Mouse (Mus musculus) neural tube, embryonic 15.5 days (tissue): ENCODE data around the gene Agpat2. TPM values are rescaled to one million over a fixed set of nuclear protein-coding genes. Genes with fewer than 3 reads are reported as not detected.

Source experiments
- ATAC-seq: fragments of 200-750 bp; cut with Nextera tagmentation; 2 replicates; pipeline ENCODE4 v1.8.0; 2017; ENCODE audit warnings: mild to moderate bottlenecking, moderate TSS enrichment, moderate library complexity; ENCODE audit not compliant: low FRiP score
- H3K27ac ChIP-seq: fragments of 300-500 bp; sonication (generic); replicated peaks from 2 replicates; pipeline ENCODE4 v1.5.1; 2015; ENCODE audit warnings: mild to moderate bottlenecking, inconsistent platforms
- H3K27me3 ChIP-seq: fragments of 300-500 bp; sonication (generic); replicated peaks from 2 replicates; pipeline ENCODE4 v1.6.1; 2015; ENCODE audit warnings: inconsistent platforms
- H3K36me3 ChIP-seq: fragments of 300-500 bp; sonication (generic); 2 replicates; pipeline ENCODE4 v1.6.1; 2015; ENCODE audit warnings: inconsistent platforms
- H3K4me1 ChIP-seq: fragments of 300-500 bp; sonication (generic); 2 replicates; pipeline ENCODE4 v1.6.1; 2015; ENCODE audit warnings: inconsistent platforms
- H3K4me2 ChIP-seq: fragments of 300-500 bp; sonication (generic); 2 replicates; pipeline ENCODE4 v1.6.1; 2015; ENCODE audit warnings: inconsistent platforms, mild to moderate bottlenecking, moderate library complexity
- H3K4me3 ChIP-seq: fragments of 300-500 bp; sonication (generic); replicated peaks from 2 replicates; pipeline ENCODE4 v1.5.1; 2015; ENCODE audit warnings: mild to moderate bottlenecking, inconsistent platforms
- H3K9ac ChIP-seq: fragments of 300-500 bp; sonication (generic); replicated peaks from 2 replicates; pipeline ENCODE4 v1.6.1; 2015; ENCODE audit warnings: mild to moderate bottlenecking, inconsistent platforms
- H3K9me3 ChIP-seq: fragments of 300-500 bp; sonication (generic); replicated peaks from 2 replicates; pipeline ENCODE4 v1.6.1; 2016; ENCODE audit warnings: inconsistent platforms
- WGBS: fragments of 180-500 bp; shearing (Covaris S2); methylation state at CpG from one replicate; pipeline ENCODE4 v1.1.7; 2015; ENCODE audit warnings: mixed read lengths; 5-methylcytosine and 5-hydroxymethylcytosine counted together
- polyA plus RNA-seq: library from polyadenylated mRNA; unstranded; fragments of >200 nt; fragmentation: Nextera tagmentation; extraction: Ambion mirVana; gene quantifications from 2 replicates; pipeline ENCODE4 v1.2.1, GENCODE M21; 2015

The Agpat2 gene
- polyA plus RNA-seq, 1 experiment from 2014 or later: 5.5 TPM

DNA sequence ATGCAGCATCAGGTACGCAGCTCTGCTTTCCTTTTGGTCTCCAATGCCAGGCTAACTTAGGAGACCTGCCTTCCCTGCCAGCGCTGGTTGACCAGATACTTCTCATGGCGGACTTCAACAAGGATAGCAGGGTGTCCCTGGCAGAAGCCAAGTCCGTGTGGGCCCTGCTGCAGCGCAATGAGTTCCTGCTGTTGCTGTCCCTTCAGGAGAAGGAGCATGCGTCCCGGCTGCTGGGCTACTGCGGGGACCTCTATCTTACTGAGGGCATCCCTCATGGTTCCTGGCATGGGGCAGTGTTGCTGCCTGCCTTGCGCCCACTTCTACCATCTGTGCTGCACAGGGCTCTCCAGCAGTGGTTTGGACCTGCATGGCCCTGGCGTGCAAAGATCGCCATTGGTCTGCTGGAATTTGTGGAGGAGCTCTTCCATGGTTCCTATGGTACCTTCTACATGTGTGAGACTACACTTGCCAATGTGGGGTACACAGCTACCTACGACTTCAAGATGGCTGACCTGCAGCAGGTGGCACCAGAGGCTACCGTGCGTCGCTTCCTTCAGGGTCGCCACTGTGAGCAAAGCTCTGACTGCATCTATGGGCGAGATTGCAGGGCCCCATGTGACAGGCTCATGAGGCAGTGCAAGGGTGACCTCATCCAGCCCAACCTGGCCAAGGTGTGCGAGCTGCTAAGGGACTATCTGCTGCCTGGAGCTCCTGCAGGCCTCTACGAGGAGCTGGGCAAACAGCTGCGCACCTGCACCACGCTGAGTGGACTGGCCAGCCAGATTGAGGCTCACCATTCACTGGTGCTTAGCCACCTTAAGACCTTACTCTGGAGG lies 31.5 kb upstream of the Agpat2 start:
- Histone ChIP-seq H3K4me1 (peaks cover 82% of the 10 kb centered on the region), H3K4me2 (no peak overlapping the region), H3K9me3 (no peaks in the 10 kb centered on the region), H3K36me3 (peaks cover 42% of the 10 kb centered on the region), H3K9ac (no peak overlapping the region), H3K4me3 (no peak overlapping the region), H3K27ac (no peak overlapping the region), H3K27me3 (no peaks in the 10 kb centered on the region)
- ATAC-seq: no peak
- 82% methylated on average over 21 of the region's 21 CpGs for WGBS

DNA sequence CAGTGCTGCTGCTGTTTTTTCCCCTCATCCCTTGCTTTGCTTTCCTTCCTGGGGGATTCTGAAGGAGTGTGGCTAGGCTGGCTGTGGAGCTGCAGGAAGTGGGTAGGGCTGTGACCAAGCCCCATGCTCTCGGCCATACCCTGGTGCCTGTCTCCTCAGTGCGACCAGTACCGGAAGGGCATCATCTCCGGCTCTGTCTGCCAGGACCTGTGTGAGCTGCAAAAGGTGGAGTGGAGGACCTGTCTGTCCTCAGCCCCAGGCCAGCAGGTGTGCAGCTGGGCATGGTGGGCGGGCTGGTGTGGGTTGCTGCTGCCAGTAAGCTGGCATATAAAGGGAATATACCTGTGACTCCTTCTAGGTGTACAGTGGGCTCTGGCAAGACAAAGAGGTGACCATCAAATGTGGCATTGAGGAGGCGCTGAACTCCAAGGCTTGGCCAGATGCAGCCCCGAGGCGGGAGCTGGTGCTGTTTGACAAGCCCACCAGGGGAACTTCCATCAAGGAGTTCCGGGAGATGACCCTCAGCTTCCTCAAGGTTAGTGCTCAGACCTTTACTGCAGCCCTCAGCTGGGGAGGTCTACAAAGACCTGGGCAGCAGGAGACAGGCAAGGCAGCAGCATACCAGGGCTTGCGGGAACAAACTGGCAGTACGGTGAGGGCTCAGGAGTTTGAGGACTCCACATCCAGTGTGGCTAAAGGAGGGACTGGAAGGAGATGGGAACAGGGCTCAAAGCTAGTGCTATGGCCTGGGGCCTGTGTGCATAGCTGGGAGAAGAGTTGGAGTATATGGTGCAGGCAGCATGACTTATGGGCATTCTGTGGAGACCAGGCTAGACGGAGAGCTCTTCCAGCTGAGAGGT lies 30.6 kb upstream of the Agpat2 start:
- Histone ChIP-seq H3K9ac (no peak overlapping the region), H3K9me3 (no peaks in the 10 kb centered on the region), H3K36me3 (peaks cover 42% of the 10 kb centered on the region), H3K4me2 (no peak overlapping the region), H3K27me3 (no peaks in the 10 kb centered on the region), H3K4me3 (no peak overlapping the region), H3K4me1 (peaks cover 90% of the 10 kb centered on the region), H3K27ac (no peak overlapping the region; the same call in 1 of the 2 replicates)
- ATAC-seq: no peak
- WGBS: 71% methylated on average over 12 of the region's 12 CpGs

- H3K9me3 ChIP-seq: no peaks in the 10 kb centered on the region
- no peak overlapping the region for H3K9ac ChIP-seq
- peaks cover 95% of the 10 kb centered on the region for H3K4me1 ChIP-seq
- H3K27me3 ChIP-seq: no peaks in the 10 kb centered on the region
- no peak overlapping the region for H3K4me3 ChIP-seq
- 77% methylated on average over 4 of the region's 4 CpGs for WGBS
- no peak for ATAC-seq
- H3K27ac ChIP-seq: no peak overlapping the region
- no peak overlapping the region for H3K4me2 ChIP-seq
- H3K36me3 ChIP-seq: peaks cover 42% of the 10 kb centered on the region
Measured at GRCm38 (mm10) chr2:26633953-26634530, 29.8 kb upstream of the Agpat2 start.

DNA sequence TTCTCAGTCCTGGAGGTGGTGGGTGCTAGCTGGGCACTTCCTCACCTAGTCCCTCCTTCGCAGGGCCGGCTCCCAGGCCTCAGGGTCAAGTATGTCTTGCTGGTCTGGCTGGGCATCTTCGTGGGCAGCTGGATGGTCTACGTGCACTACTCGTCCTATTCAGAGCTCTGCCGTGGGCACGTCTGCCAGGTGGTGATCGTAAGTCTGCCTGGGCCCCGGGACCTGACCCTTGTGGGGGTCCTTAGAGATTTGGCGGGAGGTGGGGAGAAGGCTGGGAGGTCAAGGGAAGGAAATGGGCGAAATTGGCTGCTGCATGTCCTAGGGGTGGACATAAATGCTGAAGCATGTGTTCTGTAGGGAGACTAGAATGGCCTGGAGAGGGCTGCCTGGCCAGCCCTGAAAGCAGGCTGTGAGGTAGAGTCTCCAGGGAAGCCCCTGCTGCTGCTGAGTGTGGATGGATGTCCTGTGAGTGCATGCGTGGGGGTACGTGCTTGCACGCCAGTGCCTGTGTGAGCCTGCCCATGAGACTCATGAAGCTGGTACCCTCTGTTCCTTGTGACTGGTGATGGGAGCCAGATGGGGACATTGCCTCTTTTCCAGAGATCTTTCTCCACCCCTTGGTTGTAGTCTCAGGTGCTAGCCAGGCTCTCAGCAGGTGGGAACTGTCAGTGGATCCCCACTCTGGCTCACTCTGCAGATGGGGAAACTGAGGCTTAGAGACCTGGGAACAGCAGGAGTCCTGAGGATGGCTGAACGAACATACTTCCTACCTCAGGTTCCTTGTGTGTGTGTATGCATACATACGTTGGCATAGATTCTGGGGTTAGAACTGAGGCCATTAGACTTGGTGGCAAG lies 28.6 kb upstream of the Agpat2 start:
- ATAC-seq: no peak
- H3K27me3 ChIP-seq: no peaks in the 10 kb centered on the region
- no peak overlapping the region for H3K4me3 ChIP-seq
- H3K9me3 ChIP-seq: no peaks in the 10 kb centered on the region
- peaks cover 88% of the 10 kb centered on the region for H3K4me1 ChIP-seq
- H3K27ac ChIP-seq: no peak overlapping the region
- peak overlapping the region; percentile 36; the same call in 1 of the 2 replicates for H3K9ac ChIP-seq
- peaks cover 38% of the 10 kb centered on the region for H3K36me3 ChIP-seq
- H3K4me2 ChIP-seq: peak overlapping the region; percentile 27
- WGBS: 74% methylated on average over 16 of the region's 16 CpGs

- peak overlapping the region; percentile 89 for H3K27ac ChIP-seq
- H3K36me3 ChIP-seq: 0 out of 2 replicates have a peak, but pooled peaks cover under 1% of the 10 kb centered on the region
- ATAC-seq: peak; percentile 57
- peaks cover 57% of the 10 kb centered on the region for H3K4me1 ChIP-seq
- 24% methylated on average over 5 of the region's 5 CpGs for WGBS
- H3K4me3 ChIP-seq: peak overlapping the region; percentile 78
- no peaks in the 10 kb centered on the region for H3K27me3 ChIP-seq
- H3K9ac ChIP-seq: peak overlapping the region; percentile 98
- no peaks in the 10 kb centered on the region for H3K9me3 ChIP-seq
- H3K4me2 ChIP-seq: peak overlapping the region; percentile 90
Measured at GRCm38 (mm10) chr2:26628792-26629437, 24.7 kb upstream of the Agpat2 start.

GRCm38 (mm10) chr2:26627921-26628739 lies 23.9 kb upstream of the Agpat2 start, which contains the start of gene Fam69b:
Gene Fam69b, plus strand, starts transcription at chr2:26628457.
- Histone ChIP-seq H3K9me3 (no peaks in the 10 kb centered on the region), H3K4me1 (peaks cover 50% of the 10 kb centered on the region), H3K9ac (peak within 1 kb of the TSS; percentile 98), H3K36me3 (no peaks in the 10 kb centered on the region), H3K27me3 (no peaks in the 10 kb centered on the region), H3K4me3 (peak within 1 kb of the TSS; percentile 78), H3K27ac (peak within 1 kb of the TSS; percentile 89), H3K4me2 (peak within 1 kb of the TSS; percentile 90)
- peak; percentile 83 for ATAC-seq
- under 1% methylated on average over 51 of the region's 70 CpGs for WGBS

GRCm38 (mm10) chr2:26626081-26626480 lies 21.9 kb upstream of the Agpat2 start:
- WGBS: 72% methylated on average over 3 of the region's 3 CpGs
- no peaks in the 10 kb centered on the region for H3K27me3 ChIP-seq
- no peak for ATAC-seq
- H3K4me2 ChIP-seq: no peak overlapping the region
- H3K4me3 ChIP-seq: no peak overlapping the region
- H3K27ac ChIP-seq: no peak overlapping the region
- no peaks in the 10 kb centered on the region for H3K36me3 ChIP-seq
- H3K4me1 ChIP-seq: peaks cover 30% of the 10 kb centered on the region
- no peak overlapping the region for H3K9ac ChIP-seq
- H3K9me3 ChIP-seq: no peaks in the 10 kb centered on the region

- Histone ChIP-seq H3K9ac (no peak overlapping the region), H3K4me3 (no peak overlapping the region), H3K27ac (no peak overlapping the region), H3K36me3 (no peaks in the 10 kb centered on the region), H3K27me3 (no peaks in the 10 kb centered on the region), H3K4me1 (peaks cover 24% of the 10 kb centered on the region), H3K4me2 (no peak overlapping the region), H3K9me3 (no peaks in the 10 kb centered on the region)
- ATAC-seq: no peak
- 87% methylated on average over 3 of the region's 3 CpGs for WGBS
Measured at GRCm38 (mm10) chr2:26625419-26625818, 21.2 kb upstream of the Agpat2 start.

DNA sequence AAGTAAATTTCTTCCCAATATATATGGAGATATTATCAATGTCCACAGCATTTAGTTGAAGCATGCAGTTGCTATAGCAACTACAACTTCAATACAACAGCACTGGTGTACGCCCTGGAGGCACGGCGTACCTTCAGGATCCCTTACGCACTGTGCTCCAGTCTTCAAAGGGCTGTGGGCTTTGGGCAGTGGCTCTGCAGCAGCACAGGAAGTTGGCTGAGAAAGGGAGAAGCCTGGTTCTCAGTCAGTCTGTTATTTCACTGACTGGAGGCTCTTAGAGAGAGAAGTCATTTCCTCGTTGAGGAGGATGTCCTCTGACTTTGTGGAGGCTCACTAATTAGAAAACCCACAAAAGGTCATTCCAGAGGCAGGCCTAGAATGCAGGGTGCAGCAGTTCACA lies 18.8 kb upstream of the Agpat2 start:
- ATAC-seq: no peak
- Histone ChIP-seq H3K27me3 (no peaks in the 10 kb centered on the region), H3K36me3 (no peaks in the 10 kb centered on the region), H3K9ac (no peak overlapping the region), H3K4me1 (peaks cover 6% of the 10 kb centered on the region), H3K4me3 (no peak overlapping the region), H3K27ac (no peak overlapping the region), H3K9me3 (no peaks in the 10 kb centered on the region), H3K4me2 (no peak overlapping the region)
- WGBS: 61% methylated on average over 5 of the region's 5 CpGs

- H3K4me1 ChIP-seq: no peaks in the 10 kb centered on the region
- no peak for ATAC-seq
- no peaks in the 10 kb centered on the region for H3K27me3 ChIP-seq
- WGBS: 53% methylated on average over 2 of the region's 2 CpGs
- H3K9ac ChIP-seq: no peak overlapping the region
- H3K4me3 ChIP-seq: no peak overlapping the region
- H3K27ac ChIP-seq: no peak overlapping the region
- no peaks in the 10 kb centered on the region for H3K36me3 ChIP-seq
- H3K9me3 ChIP-seq: no peaks in the 10 kb centered on the region
- no peak overlapping the region for H3K4me2 ChIP-seq
Measured at GRCm38 (mm10) chr2:26621246-26621645, 17.0 kb upstream of the Agpat2 start.
